Mouse (Mus musculus) forebrain, embryonic 15.5 days (tissue): ENCODE data around the gene Cntn2. TPM values are rescaled to one million over a fixed set of nuclear protein-coding genes. Genes with fewer than 3 reads are reported as not detected.

Experiments used
- ATAC-seq: fragments of 200-750 bp; cut with Nextera tagmentation; replicated peaks from 2 replicates; pipeline ENCODE4 v1.8.0; 2017; ENCODE audit warnings: mild to moderate bottlenecking, moderate TSS enrichment, moderate library complexity
- H3K27ac ChIP-seq: fragments of 300-500 bp; sonication (generic); replicated peaks from 2 replicates; pipeline ENCODE4 v1.5.1; 2015; ENCODE audit warnings: mild to moderate bottlenecking, inconsistent platforms
- H3K27me3 ChIP-seq: fragments of 300-500 bp; sonication (generic); 2 replicates; pipeline ENCODE4 v1.6.1; 2015; ENCODE audit warnings: inconsistent platforms
- H3K36me3 ChIP-seq: fragments of 300-500 bp; sonication (generic); 2 replicates; pipeline ENCODE4 v1.6.1; 2015; ENCODE audit warnings: mild to moderate bottlenecking, inconsistent platforms
- H3K4me1 ChIP-seq: fragments of 300-500 bp; sonication (generic); 2 replicates; pipeline ENCODE4 v1.6.1; 2015; ENCODE audit warnings: inconsistent platforms
- H3K4me2 ChIP-seq: fragments of 300-500 bp; sonication (generic); replicated peaks from 2 replicates; pipeline ENCODE4 v1.6.1; 2015; ENCODE audit warnings: mild to moderate bottlenecking, inconsistent platforms
- H3K4me3 ChIP-seq: fragments of 300-500 bp; sonication (generic); 2 replicates; pipeline ENCODE4 v1.5.1; 2015; ENCODE audit warnings: mild to moderate bottlenecking, inconsistent platforms
- H3K9ac ChIP-seq: fragments of 300-500 bp; sonication (generic); replicated peaks from 2 replicates; pipeline ENCODE4 v1.6.1; 2015; ENCODE audit warnings: mild to moderate bottlenecking, inconsistent platforms
- H3K9me3 ChIP-seq: fragments of 300-500 bp; sonication (generic); 2 replicates; pipeline ENCODE4 v1.6.1; 2016; ENCODE audit warnings: inconsistent platforms
- WGBS: fragments of 180-500 bp; shearing (Covaris S2); methylation state at CpG from one replicate; pipeline ENCODE4 v1.1.7; 2015; ENCODE audit warnings: mixed read lengths; 5-methylcytosine and 5-hydroxymethylcytosine counted together
- polyA plus RNA-seq: library from polyadenylated mRNA; unstranded; fragments of >200 nt; fragmentation: Nextera tagmentation; extraction: Ambion mirVana; gene quantifications from 2 replicates; pipeline ENCODE4 v1.2.1, GENCODE M21; 2015

The Cntn2 gene
- polyA plus RNA-seq, result 117 and 137 TPM in 2 replicates

GRCm38 (mm10) chr1:132542762-132543306 is at the start of gene Cntn2:
Gene Cntn2 (minus strand): TSS chr1:132543256.
- Histone ChIP-seq H3K9me3 (no peaks in the 10 kb centered on the region), H3K4me2 (peak within 1 kb of the TSS; percentile 67), H3K27ac (peak within 1 kb of the TSS; percentile 89), H3K4me1 (peaks cover 39% of the 10 kb centered on the region), H3K36me3 (no peaks in the 10 kb centered on the region), H3K9ac (peak within 1 kb of the TSS; percentile 69), H3K27me3 (no peaks in the 10 kb centered on the region), H3K4me3 (peak within 1 kb of the TSS; percentile 51)
- WGBS, result under 1% methylated on average over 30 of the region's 30 CpGs
- ATAC-seq, result peak; percentile 91

GRCm38 (mm10) chr1:132592145-132592544 is 49.1 kb upstream of the Cntn2 start:
- no peaks in the 10 kb centered on the region for H3K27me3 ChIP-seq
- WGBS, result 75% methylated on average over 5 of the region's 5 CpGs
- no peak overlapping the region for H3K4me2 ChIP-seq
- no peak for ATAC-seq
- peaks cover 32% of the 10 kb centered on the region for H3K4me1 ChIP-seq
- no peak overlapping the region for H3K9ac ChIP-seq
- H3K9me3 ChIP-seq, result no peaks in the 10 kb centered on the region
- peaks cover 17% of the 10 kb centered on the region for H3K36me3 ChIP-seq
- H3K27ac ChIP-seq, result peak overlapping the region; percentile 83
- no peak overlapping the region for H3K4me3 ChIP-seq

- Histone ChIP-seq H3K4me1 (peaks cover 35% of the 10 kb centered on the region), H3K36me3 (peaks cover 11% of the 10 kb centered on the region; the same call in 1 of the 2 replicates), H3K4me3 (no peak overlapping the region), H3K27ac (peak overlapping the region; percentile 83), H3K4me2 (no peak overlapping the region), H3K9ac (no peak overlapping the region), H3K27me3 (no peaks in the 10 kb centered on the region), H3K9me3 (no peaks in the 10 kb centered on the region)
- peak; percentile 71 for ATAC-seq
- 52% methylated on average over 11 of the region's 11 CpGs for WGBS
These were observed 48.4 kb upstream of the Cntn2 start for GRCm38 (mm10) chr1:132591399-132591930.

DNA sequence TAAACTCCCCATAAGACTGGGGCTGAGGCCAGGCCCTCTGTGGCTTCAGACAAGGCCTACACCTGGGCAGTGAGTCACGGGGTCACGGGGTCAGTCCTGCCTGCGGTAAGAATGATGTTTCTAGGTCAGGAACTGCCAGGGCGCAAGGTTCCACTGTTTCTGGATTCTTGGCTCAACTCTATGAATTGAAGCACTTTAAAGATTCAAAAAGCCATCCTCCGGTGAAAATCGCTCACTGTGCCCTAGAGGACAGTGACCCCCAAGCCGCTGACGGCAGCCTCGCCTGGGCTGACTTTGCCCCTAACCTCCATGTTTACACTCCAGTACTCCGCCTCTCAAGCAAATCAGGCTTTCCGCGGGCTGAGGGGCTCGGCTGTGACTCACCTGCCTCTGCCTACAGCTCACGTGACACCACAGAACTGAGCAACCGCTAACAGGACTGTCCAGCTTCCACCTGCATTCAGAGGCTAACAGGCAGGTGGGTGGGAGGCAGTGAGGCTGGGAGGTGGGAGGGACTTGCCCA is 43.7 kb upstream of the Cntn2 start:
- H3K4me1 ChIP-seq, result peaks cover 53% of the 10 kb centered on the region
- 0 out of 2 replicates have a peak, but pooled peaks cover 5% of the 10 kb centered on the region for H3K36me3 ChIP-seq
- H3K27me3 ChIP-seq, result no peaks in the 10 kb centered on the region
- no peak overlapping the region for H3K4me3 ChIP-seq
- H3K27ac ChIP-seq, result peak overlapping the region; percentile 76; the same call in 1 of the 2 replicates
- ATAC-seq, result no peak
- no peak overlapping the region for H3K4me2 ChIP-seq
- no peak overlapping the region for H3K9ac ChIP-seq
- WGBS, result 61% methylated on average over 15 of the region's 15 CpGs
- H3K9me3 ChIP-seq, result no peaks in the 10 kb centered on the region

GRCm38 (mm10) chr1:132585376-132585775 is 42.3 kb upstream of the Cntn2 start:
- Histone ChIP-seq H3K4me1 (peaks cover 49% of the 10 kb centered on the region), H3K9me3 (no peaks in the 10 kb centered on the region), H3K4me3 (no peak overlapping the region), H3K27ac (peak overlapping the region; percentile 76), H3K9ac (no peak overlapping the region), H3K4me2 (no peak overlapping the region), H3K36me3 (0 out of 2 replicates have a peak, but pooled peaks cover 5% of the 10 kb centered on the region), H3K27me3 (no peaks in the 10 kb centered on the region)
- WGBS, result 12% methylated on average over 4 of the region's 4 CpGs
- no peak for ATAC-seq

DNA sequence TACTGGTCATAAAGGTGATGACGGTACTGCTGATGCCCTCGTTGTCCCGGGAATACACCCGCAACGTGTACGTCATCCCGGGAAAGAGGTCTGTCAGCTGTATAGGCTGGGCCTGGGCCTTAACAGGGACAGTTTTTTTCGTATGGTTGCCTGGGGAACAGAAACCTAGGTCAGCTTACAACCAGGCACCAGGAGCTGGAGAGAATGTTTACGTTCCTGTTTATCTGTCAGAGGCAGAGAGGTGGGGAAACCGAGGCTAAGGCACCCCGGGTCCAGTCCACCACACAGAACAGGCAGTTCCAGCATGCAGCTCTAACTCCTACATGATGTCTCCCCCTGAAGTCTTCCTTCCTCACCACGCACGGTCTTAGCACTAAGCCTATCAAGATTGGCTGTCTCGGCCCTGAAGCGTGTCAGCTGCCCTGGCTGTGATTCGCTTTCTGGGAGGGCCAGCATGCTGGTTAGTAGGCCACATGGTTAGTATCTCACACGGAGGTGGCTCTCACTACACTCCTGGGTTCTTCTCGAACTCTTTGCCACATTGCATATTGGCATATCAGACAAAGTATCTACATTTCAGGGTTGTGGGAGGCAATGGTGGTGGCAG is 40.0 kb upstream of the Cntn2 start:
- peak; percentile 12; the same call in 1 of the 2 replicates for ATAC-seq

GRCm38 (mm10) chr1:132581845-132582839 is 39.1 kb upstream of the Cntn2 start:
- WGBS, result 6% methylated on average over 14 of the region's 14 CpGs

More for the DNA sequence above, 40.0 kb upstream of the Cntn2 start:
- 69% methylated on average over 18 of the region's 18 CpGs for WGBS
- no peak overlapping the region for H3K9ac ChIP-seq
- H3K27me3 ChIP-seq, result no peaks in the 10 kb centered on the region
- peaks cover 49% of the 10 kb centered on the region for H3K4me1 ChIP-seq
- peak overlapping the region; percentile 85 for H3K27ac ChIP-seq
- no peak overlapping the region for H3K4me2 ChIP-seq
- no peaks in the 10 kb centered on the region for H3K9me3 ChIP-seq
- H3K4me3 ChIP-seq, result no peak overlapping the region
- H3K36me3 ChIP-seq, result peaks cover 5% of the 10 kb centered on the region; the same call in 1 of the 2 replicates

DNA sequence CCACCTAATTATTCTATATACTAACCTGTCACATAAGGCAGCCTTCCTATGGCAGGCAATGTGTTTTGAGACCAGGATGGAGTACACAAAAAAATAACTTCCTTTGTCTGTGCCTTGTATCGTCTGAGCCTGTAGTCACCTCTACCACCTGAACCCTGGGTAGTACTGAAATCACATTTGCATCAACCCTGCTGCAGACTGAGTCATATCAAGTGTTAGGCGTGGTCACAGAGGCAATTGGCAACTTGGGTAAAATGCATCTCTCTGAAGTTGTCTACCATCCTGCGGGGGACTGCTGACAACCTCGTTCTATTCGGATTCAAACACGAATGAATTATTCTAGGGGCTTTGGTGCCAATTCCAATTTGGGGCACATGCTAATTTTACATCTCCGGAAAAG is 37.0 kb upstream of the Cntn2 start:
- 87% methylated on average over 7 of the region's 7 CpGs for WGBS
- H3K36me3 ChIP-seq, result peaks cover 3% of the 10 kb centered on the region
- ATAC-seq, result no peak
- peaks cover 31% of the 10 kb centered on the region for H3K4me1 ChIP-seq
- no peaks in the 10 kb centered on the region for H3K9me3 ChIP-seq
- H3K27ac ChIP-seq, result no peak overlapping the region
- H3K27me3 ChIP-seq, result no peaks in the 10 kb centered on the region
- no peak overlapping the region for H3K4me3 ChIP-seq
- no peak overlapping the region for H3K4me2 ChIP-seq
- H3K9ac ChIP-seq, result no peak overlapping the region

More at GRCm38 (mm10) chr1:132581845-132582839, 39.1 kb upstream of the Cntn2 start:
- no peaks in the 10 kb centered on the region for H3K27me3 ChIP-seq
- no peak overlapping the region for H3K4me2 ChIP-seq
- H3K36me3 ChIP-seq, result no peaks in the 10 kb centered on the region; the same call in 1 of the 2 replicates
- ATAC-seq, result peak; percentile 81
- no peaks in the 10 kb centered on the region for H3K9me3 ChIP-seq
- peaks cover 46% of the 10 kb centered on the region for H3K4me1 ChIP-seq
- H3K9ac ChIP-seq, result peak overlapping the region; percentile 22; the same call in 1 of the 2 replicates
- no peak overlapping the region for H3K4me3 ChIP-seq
- peak overlapping the region; percentile 85 for H3K27ac ChIP-seq

- ATAC-seq, result no peak; the same call in 1 of the 2 replicates
- H3K36me3 ChIP-seq, result peaks cover 3% of the 10 kb centered on the region
- WGBS, result 95% methylated on average over 8 of the region's 8 CpGs
These were observed 33.8 kb upstream of the Cntn2 start for GRCm38 (mm10) chr1:132576845-132577244.

GRCm38 (mm10) chr1:132572851-132573250 is 29.8 kb upstream of the Cntn2 start:
- no peak for ATAC-seq
- Histone ChIP-seq H3K9ac (no peak overlapping the region), H3K27me3 (no peaks in the 10 kb centered on the region), H3K4me3 (no peak overlapping the region), H3K9me3 (no peaks in the 10 kb centered on the region), H3K4me1 (peaks cover 47% of the 10 kb centered on the region), H3K27ac (no peak overlapping the region), H3K36me3 (peaks cover 3% of the 10 kb centered on the region; the same call in 1 of the 2 replicates), H3K4me2 (no peak overlapping the region)
- WGBS, result 93% methylated on average over 7 of the region's 7 CpGs

More at GRCm38 (mm10) chr1:132576845-132577244, 33.8 kb upstream of the Cntn2 start:
- Histone ChIP-seq H3K27ac (no peak overlapping the region), H3K4me2 (no peak overlapping the region), H3K4me3 (no peak overlapping the region), H3K9me3 (no peaks in the 10 kb centered on the region), H3K4me1 (peaks cover 14% of the 10 kb centered on the region), H3K9ac (no peak overlapping the region), H3K27me3 (no peaks in the 10 kb centered on the region)

GRCm38 (mm10) chr1:132571613-132572012 is 28.6 kb upstream of the Cntn2 start:
- H3K4me3 ChIP-seq, result no peak overlapping the region
- peak overlapping the region; percentile 90 for H3K27ac ChIP-seq
- 83% methylated on average over 1 of the region's 1 CpGs for WGBS
- no peaks in the 10 kb centered on the region for H3K27me3 ChIP-seq
- H3K9ac ChIP-seq, result no peak overlapping the region
- H3K9me3 ChIP-seq, result no peaks in the 10 kb centered on the region
- ATAC-seq, result no peak
- no peaks in the 10 kb centered on the region for H3K36me3 ChIP-seq
- H3K4me2 ChIP-seq, result no peak overlapping the region
- H3K4me1 ChIP-seq, result peaks cover 48% of the 10 kb centered on the region
